Mouse (Mus musculus): ENCODE results near the gene Plpp3. TPM values are rescaled to one million over a fixed set of nuclear protein-coding genes. Genes with fewer than 3 reads are reported as not detected.

The Plpp3 gene
- 55.1 and 60.4 TPM in 2 replicates for polyA plus RNA-seq (2012; rRNA removed)

GRCm38 (mm10) chr4:105157276-105158168 is at the start of gene Plpp3:
Gene Plpp3 (plus strand): TSS chr4:105157347.

GRCm38 (mm10) chr4:105109199-105109989 is 47.8 kb upstream of the Plpp3 start, which contains the start of gene Prkaa2:
Gene Prkaa2 (minus strand): TSS chr4:105109890.

Other genes with a start within 250 kb of the Plpp3 start
- gene Fyb2, start 243.9 kb upstream of the Plpp3 start, polyA plus RNA-seq (2012; rRNA removed) = 0.38 and 0.55 TPM in 2 replicates
- gene Prkaa2, start 47.5 kb upstream of the Plpp3 start, polyA plus RNA-seq (2012; rRNA removed) = 14.0 TPM in 2 replicates